Mouse (Mus musculus): ENCODE results near the gene Pknox2.

DNA sequence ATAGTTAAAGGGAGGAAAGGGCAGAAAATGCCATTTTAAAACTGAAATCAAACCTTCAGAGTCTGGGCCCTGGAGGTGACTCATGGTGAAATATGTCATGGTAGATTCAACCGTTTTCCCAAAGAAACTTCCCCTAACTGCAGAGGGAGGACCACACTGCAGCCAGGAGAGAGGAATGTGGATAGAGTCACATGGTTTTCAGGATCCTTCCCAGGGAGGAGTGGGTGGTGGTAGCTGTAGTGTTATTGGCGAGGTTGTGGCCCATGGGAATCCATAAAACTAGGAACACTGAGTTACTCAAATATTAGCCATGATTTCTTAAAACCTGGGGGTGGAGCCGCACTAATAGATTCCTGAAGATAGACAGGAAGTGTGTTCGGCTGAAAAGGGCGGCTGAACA is 99.7 kb downstream of the Pknox2 start:
- TF ChIP-seq EP300 (IDR thresholded peaks at IDR 0.05; ENCODE audit: low read depth): no peak
- TF ChIP-seq CTCF (IDR thresholded peaks at IDR 0.05; ENCODE audit: low read depth): no peak
